Mouse (Mus musculus) lung, postnatal 0 days (tissue): ENCODE results near the gene Myo9a.

Experiments used
- CTCF ChIP-seq: IDR thresholded peaks from 2 replicates; pipeline ENCODE4 v1.5.1; 2016; ENCODE audit warnings: antibody characterized with exemption, mild to moderate bottlenecking
- EP300 ChIP-seq: IDR thresholded peaks from 2 replicates; pipeline ENCODE4 v1.6.1; 2016; ENCODE audit warnings: antibody characterized with exemption, mild to moderate bottlenecking, control low read depth

- TF ChIP-seq CTCF: no peak
- no peak for TF ChIP-seq EP300
These were observed 210.7 kb downstream of the Myo9a start for GRCm38 (mm10) chr9:59961201-59961955.
